Mouse (Mus musculus): ENCODE measurements around the gene Rnf216. TPM values are rescaled to one million over a fixed set of nuclear protein-coding genes. Genes with fewer than 3 reads are reported as not detected.

Gene Rnf216
- polyA plus RNA-seq, 1 experiment: 58.3 TPM

GRCm38 (mm10) chr5:143049013-143049385 is 63.8 kb downstream of the Rnf216 start:
- Histone ChIP-seq H3K36me3 (ENCODE audit: control insufficient read depth, insufficient read depth, low read length) (no peaks in the 10 kb centered on the region), H3K27me3 (ENCODE audit: control insufficient read depth, insufficient read depth, low read length) (no peaks in the 10 kb centered on the region), H3K4me3 (ENCODE audit: control insufficient read depth, low read depth, low read length) (no peak overlapping the region), H3K4me1 (ENCODE audit: control insufficient read depth, insufficient read depth, low read length) (no peaks in the 10 kb centered on the region; the same call in 1 of the 2 replicates), H3K27ac (ENCODE audit: control insufficient read depth, insufficient read depth, low read depth, low read length) (no peak overlapping the region)
- TF ChIP-seq POLR2A (IDR thresholded peaks at IDR 0.05; ENCODE audit: control insufficient read depth, low read depth, low read length) (no peak), CTCF (IDR thresholded peaks at IDR 0.05; ENCODE audit: control insufficient read depth, insufficient read depth, insufficient replicate concordance, low read depth, low read length) (no peak)

- H3K36me3 ChIP-seq (ENCODE audit: control insufficient read depth, insufficient read depth, low read length): no peaks in the 10 kb centered on the region
- H3K4me1 ChIP-seq (ENCODE audit: control insufficient read depth, insufficient read depth, low read length): no peaks in the 10 kb centered on the region
- no peak overlapping the region for H3K27ac ChIP-seq (ENCODE audit: control insufficient read depth, insufficient read depth, low read depth, low read length)
- TF ChIP-seq CTCF (IDR thresholded peaks at IDR 0.05; ENCODE audit: control insufficient read depth, insufficient read depth, insufficient replicate concordance, low read depth, low read length) (no peak), POLR2A (IDR thresholded peaks at IDR 0.05; ENCODE audit: control insufficient read depth, low read depth, low read length) (no peak)
- H3K4me3 ChIP-seq (ENCODE audit: control insufficient read depth, low read depth, low read length): no peak overlapping the region
- no peaks in the 10 kb centered on the region for H3K27me3 ChIP-seq (ENCODE audit: control insufficient read depth, insufficient read depth, low read length)
These were observed 64.4 kb downstream of the Rnf216 start for GRCm38 (mm10) chr5:143048232-143049012.

GRCm38 (mm10) chr5:143047586-143047985 is 65.2 kb downstream of the Rnf216 start:
- no peak overlapping the region for H3K4me3 ChIP-seq (ENCODE audit: control insufficient read depth, low read depth, low read length)
- TF ChIP-seq CTCF (IDR thresholded peaks at IDR 0.05; ENCODE audit: control insufficient read depth, insufficient read depth, insufficient replicate concordance, low read depth, low read length): no peak
- no peak for TF ChIP-seq POLR2A (IDR thresholded peaks at IDR 0.05; ENCODE audit: control insufficient read depth, low read depth, low read length)
- no peaks in the 10 kb centered on the region for H3K27me3 ChIP-seq (ENCODE audit: control insufficient read depth, insufficient read depth, low read length)
- no peaks in the 10 kb centered on the region for H3K4me1 ChIP-seq (ENCODE audit: control insufficient read depth, insufficient read depth, low read length)
- H3K36me3 ChIP-seq (ENCODE audit: control insufficient read depth, insufficient read depth, low read length): no peaks in the 10 kb centered on the region
- no peak overlapping the region for H3K27ac ChIP-seq (ENCODE audit: control insufficient read depth, insufficient read depth, low read depth, low read length)

- TF ChIP-seq CTCF (IDR thresholded peaks at IDR 0.05; ENCODE audit: control insufficient read depth, insufficient read depth, insufficient replicate concordance, low read depth, low read length): no peak
- TF ChIP-seq POLR2A (IDR thresholded peaks at IDR 0.05; ENCODE audit: control insufficient read depth, low read depth, low read length): no peak
- Histone ChIP-seq H3K27ac (ENCODE audit: control insufficient read depth, insufficient read depth, low read depth, low read length) (no peak overlapping the region), H3K36me3 (ENCODE audit: control insufficient read depth, insufficient read depth, low read length) (peaks cover under 1% of the 10 kb centered on the region)
These were observed 68.9 kb downstream of the Rnf216 start for GRCm38 (mm10) chr5:143043902-143044301.

GRCm38 (mm10) chr5:143043285-143043684 is 69.5 kb downstream of the Rnf216 start:
- H3K4me1 ChIP-seq (ENCODE audit: control insufficient read depth, insufficient read depth, low read length): no peaks in the 10 kb centered on the region
- TF ChIP-seq CTCF (IDR thresholded peaks at IDR 0.05; ENCODE audit: control insufficient read depth, insufficient read depth, insufficient replicate concordance, low read depth, low read length): no peak
- TF ChIP-seq POLR2A (IDR thresholded peaks at IDR 0.05; ENCODE audit: control insufficient read depth, low read depth, low read length): no peak
- H3K27me3 ChIP-seq (ENCODE audit: control insufficient read depth, insufficient read depth, low read length): no peaks in the 10 kb centered on the region
- H3K36me3 ChIP-seq (ENCODE audit: control insufficient read depth, insufficient read depth, low read length): peaks cover 2% of the 10 kb centered on the region
- no peak overlapping the region for H3K4me3 ChIP-seq (ENCODE audit: control insufficient read depth, low read depth, low read length)
- no peak overlapping the region for H3K27ac ChIP-seq (ENCODE audit: control insufficient read depth, insufficient read depth, low read depth, low read length)

More at GRCm38 (mm10) chr5:143043902-143044301, 68.9 kb downstream of the Rnf216 start:
- Histone ChIP-seq H3K27me3 (ENCODE audit: control insufficient read depth, insufficient read depth, low read length) (no peaks in the 10 kb centered on the region), H3K4me3 (ENCODE audit: control insufficient read depth, low read depth, low read length) (no peak overlapping the region), H3K4me1 (ENCODE audit: control insufficient read depth, insufficient read depth, low read length) (no peaks in the 10 kb centered on the region)

GRCm38 (mm10) chr5:143038794-143039193 is 74.0 kb downstream of the Rnf216 start:
- Histone ChIP-seq H3K36me3 (ENCODE audit: control insufficient read depth, insufficient read depth, low read length) (peaks cover 2% of the 10 kb centered on the region), H3K4me1 (ENCODE audit: control insufficient read depth, insufficient read depth, low read length) (no peaks in the 10 kb centered on the region), H3K27ac (ENCODE audit: control insufficient read depth, insufficient read depth, low read depth, low read length) (no peak overlapping the region), H3K4me3 (ENCODE audit: control insufficient read depth, low read depth, low read length) (no peak overlapping the region), H3K27me3 (ENCODE audit: control insufficient read depth, insufficient read depth, low read length) (no peaks in the 10 kb centered on the region)
- TF ChIP-seq POLR2A (IDR thresholded peaks at IDR 0.05; ENCODE audit: control insufficient read depth, low read depth, low read length) (no peak), CTCF (IDR thresholded peaks at IDR 0.05; ENCODE audit: control insufficient read depth, insufficient read depth, insufficient replicate concordance, low read depth, low read length) (no peak)

GRCm38 (mm10) chr5:143037201-143037600 is 75.6 kb downstream of the Rnf216 start:
- Histone ChIP-seq H3K4me1 (ENCODE audit: control insufficient read depth, insufficient read depth, low read length) (no peaks in the 10 kb centered on the region), H3K27me3 (ENCODE audit: control insufficient read depth, insufficient read depth, low read length) (no peaks in the 10 kb centered on the region), H3K36me3 (ENCODE audit: control insufficient read depth, insufficient read depth, low read length) (peaks cover 2% of the 10 kb centered on the region), H3K4me3 (ENCODE audit: control insufficient read depth, low read depth, low read length) (no peak overlapping the region), H3K27ac (ENCODE audit: control insufficient read depth, insufficient read depth, low read depth, low read length) (no peak overlapping the region)
- TF ChIP-seq CTCF (IDR thresholded peaks at IDR 0.05; ENCODE audit: control insufficient read depth, insufficient read depth, insufficient replicate concordance, low read depth, low read length) (no peak), POLR2A (IDR thresholded peaks at IDR 0.05; ENCODE audit: control insufficient read depth, low read depth, low read length) (no peak)
